Mouse (Mus musculus) frontal cortex, postnatal 14 days (tissue): Measurements from ENCODE around the gene Olfr887.

Source experiments
- DNase-seq, 2 experiments: peaks; one replicate each; pipeline ENCODE4 v3.0.0; 2022; ENCODE audit warnings: low spot score in 2 of 2

The Olfr887 gene

DNA sequence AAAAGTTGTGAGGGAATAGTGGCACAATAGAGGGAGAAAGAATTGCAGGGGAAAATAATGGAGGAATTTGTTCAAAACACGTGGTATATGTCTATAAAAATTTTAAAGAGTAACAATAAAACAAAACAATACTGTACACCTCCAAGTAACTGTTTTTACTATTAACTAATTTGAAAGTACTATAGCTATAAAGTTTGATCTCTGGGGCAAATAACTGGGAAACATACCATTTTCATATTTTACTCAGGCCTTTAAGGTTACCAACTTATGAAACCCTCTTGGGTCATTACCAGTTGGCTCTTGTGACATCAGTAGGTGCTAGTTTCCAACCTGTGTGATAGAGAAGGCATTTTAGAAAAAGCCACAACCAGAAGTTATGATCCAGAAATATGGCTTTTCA lies at the start of gene Olfr887:
Gene Olfr887, plus strand, starts transcription at position 301 of the 400 bp plus-strand sequence.
- no peak for DNase-seq

GRCm38 (mm10) chr9:38046255-38046654 lies 37.6 kb upstream of the Olfr887 start, which contains the start of gene Olfr884:
Olfr884 (plus strand) TSS chr9:38046555.
- DNase-seq, result no peak

GRCm38 (mm10) chr9:38061022-38061421 lies 22.9 kb upstream of the Olfr887 start, which contains the start of gene Olfr885:
Olfr885 (plus strand) TSS chr9:38061322.
- no peak for DNase-seq

- no peak for DNase-seq
These were observed 24.0 kb downstream of the Olfr887 start, which contains the start of gene Olfr888 for GRCm38 (mm10) chr9:38107828-38108227. Olfr888 (plus strand) TSS chr9:38108128.

- DNase-seq, result no peak
These were observed 31.0 kb downstream of the Olfr887 start, which contains the start of gene Olfr889 for GRCm38 (mm10) chr9:38114898-38115297. Olfr889 (plus strand) TSS chr9:38115198.
